Mouse (Mus musculus) forebrain, embryonic 14.5 days (tissue): Measurements from ENCODE around the gene Tmc3. TPM values are rescaled to one million over a fixed set of nuclear protein-coding genes. Genes with fewer than 3 reads are reported as not detected.

Source experiments
- ATAC-seq: fragments of 200-750 bp; cut with Nextera tagmentation; 2 replicates; pipeline ENCODE4 v1.8.0; 2017; ENCODE audit warnings: mild to moderate bottlenecking, moderate library complexity
- DNase-seq: peaks from one replicate; pipeline ENCODE4 v3.0.0-alpha.2; 2015; ENCODE audit warnings: low spot score
- H3K27ac ChIP-seq: fragments of 300-500 bp; sonication (generic); 2 replicates; pipeline ENCODE4 v1.5.1; 2014; ENCODE audit warnings: low read depth, mild to moderate bottlenecking, control low read depth, low read length, moderate library complexity
- H3K27me3 ChIP-seq: fragments of 300-500 bp; sonication (generic); replicated peaks from 2 replicates; pipeline ENCODE4 v1.6.1; 2014; ENCODE audit warnings: low read length, control low read depth, mixed read lengths; ENCODE audit not compliant: control insufficient read depth, insufficient read depth
- H3K36me3 ChIP-seq: fragments of 300-500 bp; sonication (generic); 2 replicates; pipeline ENCODE4 v1.6.1; 2014; ENCODE audit warnings: low read length, control low read depth; ENCODE audit not compliant: control insufficient read depth, insufficient read depth
- H3K4me1 ChIP-seq: fragments of 300-500 bp; sonication (generic); 2 replicates; pipeline ENCODE4 v1.6.1; 2014; ENCODE audit warnings: antibody characterized with exemption, low read length, control low read depth; ENCODE audit not compliant: control insufficient read depth, insufficient read depth
- H3K4me2 ChIP-seq: fragments of 300-500 bp; sonication (generic); 2 replicates; pipeline ENCODE4 v1.6.1; 2014; ENCODE audit warnings: mild to moderate bottlenecking, control low read depth, low read length
- H3K4me3 ChIP-seq: fragments of 300-500 bp; sonication (generic); 2 replicates; pipeline ENCODE4 v1.5.1; 2014; ENCODE audit warnings: low read depth, low read length, control low read depth
- H3K9ac ChIP-seq: fragments of 300-500 bp; sonication (generic); 2 replicates; pipeline ENCODE4 v1.6.1; 2014; ENCODE audit warnings: mild to moderate bottlenecking, low read length, control low read depth, moderate library complexity
- H3K9me3 ChIP-seq: fragments of 300-500 bp; sonication (generic); replicated peaks from 2 replicates; pipeline ENCODE4 v1.6.1; 2016; ENCODE audit warnings: low read length, control low read depth, mixed read lengths; ENCODE audit not compliant: control insufficient read depth
- WGBS: fragments of 180-500 bp; shearing (Covaris S2); extraction: QIAGEN DNeasy Blood & Tissue Kit; methylation state at CpG from one replicate; pipeline ENCODE4 v1.1.7; 2014; 5-methylcytosine and 5-hydroxymethylcytosine counted together
- polyA plus RNA-seq: library from polyadenylated mRNA; unstranded; fragments of >200 nt; fragmentation: Nextera tagmentation; extraction: Ambion mirVana; gene quantifications from 2 replicates; pipeline ENCODE4 v1.2.1, GENCODE M21; 2014

Gene Tmc3
- polyA plus RNA-seq, 1 experiment from 2014 or later: 0.23 TPM

DNA sequence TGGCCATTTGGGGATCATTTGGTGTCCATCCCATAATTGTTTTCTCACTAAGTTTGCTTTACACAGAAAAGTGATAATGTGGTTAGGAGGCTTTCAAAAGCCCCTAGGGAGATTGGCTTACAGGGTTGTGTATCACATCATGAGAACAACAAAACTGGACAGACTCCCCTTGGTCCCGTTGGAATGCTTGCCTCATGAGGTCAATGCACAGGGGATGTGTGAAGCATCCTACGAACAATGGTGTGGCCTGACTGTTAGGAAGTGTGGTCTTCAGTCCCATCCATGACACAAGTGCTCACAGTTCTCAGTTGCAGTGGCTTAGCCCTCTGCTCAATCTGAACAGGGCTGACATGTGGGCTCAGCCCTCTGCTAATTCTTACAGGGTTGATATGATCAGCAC lies 12.3 kb upstream of the Tmc3 start:
- WGBS: 81% methylated on average over 2 of the region's 2 CpGs
- H3K27me3 ChIP-seq: no peaks in the 10 kb centered on the region
- H3K9ac ChIP-seq: no peak overlapping the region
- no peak for DNase-seq
- H3K36me3 ChIP-seq: no peaks in the 10 kb centered on the region
- H3K4me3 ChIP-seq: no peak overlapping the region
- no peaks in the 10 kb centered on the region for H3K9me3 ChIP-seq
- no peaks in the 10 kb centered on the region for H3K4me1 ChIP-seq
- no peak for ATAC-seq
- H3K27ac ChIP-seq: no peak overlapping the region
- no peak overlapping the region for H3K4me2 ChIP-seq

DNA sequence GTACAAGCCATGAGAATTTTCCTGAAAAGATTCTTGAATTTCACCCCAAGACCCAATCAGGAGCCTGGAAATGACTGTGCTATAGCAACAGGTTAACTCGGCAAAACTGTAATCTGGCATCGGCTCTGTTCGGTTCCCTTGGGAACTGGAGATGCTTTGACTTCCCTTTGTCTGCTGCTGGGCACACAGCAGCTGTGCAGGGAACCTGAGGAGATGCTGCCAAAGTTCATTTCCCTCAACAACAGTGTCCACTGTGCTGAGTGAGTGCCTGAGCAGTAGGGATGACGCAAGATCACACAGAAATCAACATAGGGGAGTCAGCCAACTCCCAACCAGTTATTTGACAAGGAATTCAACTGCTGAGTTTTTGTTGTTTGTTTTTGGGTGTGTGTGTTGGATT lies 3.8 kb upstream of the Tmc3 start:
- Histone ChIP-seq H3K27me3 (no peaks in the 10 kb centered on the region), H3K9me3 (no peaks in the 10 kb centered on the region), H3K9ac (no peak overlapping the region), H3K4me1 (peaks cover 5% of the 10 kb centered on the region; the same call in 1 of the 2 replicates), H3K36me3 (no peaks in the 10 kb centered on the region), H3K4me2 (no peak overlapping the region), H3K4me3 (no peak overlapping the region), H3K27ac (no peak overlapping the region)
- WGBS: 71% methylated on average over 4 of the region's 4 CpGs
- ATAC-seq (no peak), DNase-seq (peak; percentile 65)

DNA sequence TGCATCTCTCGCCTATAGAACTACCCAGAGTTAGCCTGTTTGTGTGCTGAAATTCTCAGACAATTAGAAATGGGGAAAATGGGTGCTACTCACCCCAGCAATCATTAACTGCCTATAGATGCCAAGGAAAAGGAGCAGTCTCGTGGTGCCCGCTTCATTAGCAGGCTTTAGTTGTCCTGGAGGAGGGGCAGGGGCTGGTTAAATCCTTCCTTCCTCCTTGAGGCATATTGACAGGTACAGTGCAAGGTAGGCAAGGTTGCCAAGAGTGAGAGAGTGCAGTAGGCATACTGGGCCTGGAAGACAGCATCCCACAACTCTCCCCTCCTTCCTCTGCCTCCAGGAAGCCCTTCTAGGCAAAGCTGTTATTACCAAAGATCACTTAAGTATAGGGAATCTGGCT lies 9.3 kb downstream of the Tmc3 start:
- Histone ChIP-seq H3K27me3 (no peaks in the 10 kb centered on the region), H3K27ac (no peak overlapping the region), H3K4me2 (no peak overlapping the region), H3K9me3 (no peaks in the 10 kb centered on the region), H3K36me3 (no peaks in the 10 kb centered on the region), H3K4me3 (no peak overlapping the region), H3K4me1 (no peaks in the 10 kb centered on the region), H3K9ac (no peak overlapping the region)
- DNase-seq (no peak), ATAC-seq (no peak)
- 66% methylated on average over 3 of the region's 3 CpGs for WGBS

DNA sequence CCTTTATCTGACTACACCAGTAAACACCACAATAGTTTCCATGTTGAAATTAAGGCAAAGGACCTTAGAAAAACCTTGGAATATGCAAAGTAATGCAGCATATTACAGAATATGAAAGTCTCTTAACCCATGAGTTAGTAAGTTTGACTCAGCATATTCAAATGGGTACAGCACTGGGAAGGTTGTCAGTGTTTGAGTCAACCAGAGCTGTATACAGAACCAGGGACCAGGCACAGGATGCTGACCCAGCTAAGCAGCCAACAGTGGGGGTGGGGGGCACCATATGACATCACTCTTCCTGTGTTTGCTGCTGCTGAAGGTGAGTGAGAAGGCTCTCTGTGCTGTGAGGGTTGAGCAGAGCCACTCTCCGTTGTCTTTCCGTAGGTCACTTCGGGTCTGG lies 12.3 kb downstream of the Tmc3 start:
- no peak for DNase-seq
- H3K27me3 ChIP-seq: no peaks in the 10 kb centered on the region
- no peak overlapping the region for H3K4me3 ChIP-seq
- WGBS: 91% methylated on average over 3 of the region's 3 CpGs
- no peaks in the 10 kb centered on the region for H3K9me3 ChIP-seq
- no peak overlapping the region for H3K27ac ChIP-seq
- H3K36me3 ChIP-seq: no peaks in the 10 kb centered on the region
- no peak overlapping the region for H3K4me2 ChIP-seq
- no peak for ATAC-seq
- no peak overlapping the region for H3K9ac ChIP-seq
- no peaks in the 10 kb centered on the region for H3K4me1 ChIP-seq

DNA sequence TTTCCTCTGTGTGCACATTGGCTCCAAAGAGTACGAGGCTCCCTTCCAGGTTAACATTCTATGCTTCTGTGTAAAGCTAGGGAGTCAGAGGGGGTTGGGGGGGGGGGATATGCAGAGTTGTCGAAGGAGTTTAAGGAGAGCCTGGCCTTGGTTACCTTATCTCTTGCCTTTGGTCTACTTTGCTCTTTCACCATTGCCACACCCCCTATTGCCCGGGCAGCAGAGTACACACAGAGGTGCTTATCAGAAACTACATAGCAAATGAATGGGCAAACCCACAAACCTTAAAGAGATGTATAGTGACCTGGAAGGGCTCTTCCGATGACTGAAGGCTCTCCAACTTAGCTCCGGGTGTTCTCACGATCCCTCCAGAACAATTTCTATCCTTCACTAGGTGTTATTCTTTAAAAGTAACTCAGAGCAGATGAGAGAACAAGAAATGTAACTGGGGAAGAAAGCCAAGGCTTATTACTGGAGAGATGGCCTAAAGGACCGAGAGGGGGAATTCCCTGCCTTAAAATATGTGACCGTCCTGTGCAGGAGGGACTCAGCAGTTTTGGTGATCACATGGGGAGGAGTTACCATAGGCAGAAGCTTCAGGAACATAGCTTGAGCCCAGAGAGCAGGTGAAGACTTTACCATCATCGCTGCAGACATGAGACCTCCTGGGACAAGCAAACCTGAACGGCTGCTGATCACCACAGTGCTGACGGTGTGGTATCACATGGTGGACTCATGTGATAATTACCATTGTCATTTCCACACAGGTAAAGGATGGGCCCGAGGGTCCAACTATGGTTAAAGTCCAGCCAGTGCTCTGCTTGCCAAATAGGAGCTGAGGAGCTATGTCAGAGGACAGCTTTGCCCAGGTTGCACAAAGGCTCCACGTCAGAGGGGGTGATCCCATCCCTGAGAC lies 14.5 kb downstream of the Tmc3 start:
- no peaks in the 10 kb centered on the region for H3K9me3 ChIP-seq
- H3K4me1 ChIP-seq: no peaks in the 10 kb centered on the region
- ATAC-seq (no peak; the same call in 1 of the 2 replicates), DNase-seq (no peak)
- no peak overlapping the region for H3K4me3 ChIP-seq
- H3K27me3 ChIP-seq: no peaks in the 10 kb centered on the region
- 89% methylated on average over 13 of the region's 13 CpGs for WGBS
- H3K4me2 ChIP-seq: no peak overlapping the region
- H3K36me3 ChIP-seq: no peaks in the 10 kb centered on the region
- H3K9ac ChIP-seq: no peak overlapping the region
- H3K27ac ChIP-seq: no peak overlapping the region

DNA sequence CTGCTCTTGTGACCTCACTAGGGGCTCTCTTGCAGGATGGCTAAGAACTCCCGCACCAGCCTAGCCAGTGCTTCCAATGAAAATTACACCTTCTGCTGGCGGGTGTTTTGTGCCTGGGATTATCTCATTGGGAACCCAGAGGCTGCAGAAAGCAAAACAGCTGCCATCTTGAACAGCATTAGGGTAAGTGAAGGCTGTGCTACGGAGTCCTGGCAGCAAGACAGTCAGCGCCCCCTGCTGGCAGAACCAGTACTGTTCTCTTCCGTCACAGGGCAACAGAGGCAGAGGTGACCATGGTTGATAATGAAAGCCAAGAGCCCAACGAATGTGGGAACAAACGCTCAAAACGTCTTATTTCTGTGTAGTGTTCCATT lies 15.2 kb downstream of the Tmc3 start:
- H3K9me3 ChIP-seq: no peaks in the 10 kb centered on the region
- no peak overlapping the region for H3K4me2 ChIP-seq
- H3K27ac ChIP-seq: no peak overlapping the region
- H3K36me3 ChIP-seq: no peaks in the 10 kb centered on the region
- no peaks in the 10 kb centered on the region for H3K4me1 ChIP-seq
- H3K27me3 ChIP-seq: no peaks in the 10 kb centered on the region
- peak; percentile 45 for DNase-seq
- WGBS: 56% methylated on average over 8 of the region's 8 CpGs
- H3K9ac ChIP-seq: no peak overlapping the region
- no peak overlapping the region for H3K4me3 ChIP-seq
- peak; percentile 55 for ATAC-seq

DNA sequence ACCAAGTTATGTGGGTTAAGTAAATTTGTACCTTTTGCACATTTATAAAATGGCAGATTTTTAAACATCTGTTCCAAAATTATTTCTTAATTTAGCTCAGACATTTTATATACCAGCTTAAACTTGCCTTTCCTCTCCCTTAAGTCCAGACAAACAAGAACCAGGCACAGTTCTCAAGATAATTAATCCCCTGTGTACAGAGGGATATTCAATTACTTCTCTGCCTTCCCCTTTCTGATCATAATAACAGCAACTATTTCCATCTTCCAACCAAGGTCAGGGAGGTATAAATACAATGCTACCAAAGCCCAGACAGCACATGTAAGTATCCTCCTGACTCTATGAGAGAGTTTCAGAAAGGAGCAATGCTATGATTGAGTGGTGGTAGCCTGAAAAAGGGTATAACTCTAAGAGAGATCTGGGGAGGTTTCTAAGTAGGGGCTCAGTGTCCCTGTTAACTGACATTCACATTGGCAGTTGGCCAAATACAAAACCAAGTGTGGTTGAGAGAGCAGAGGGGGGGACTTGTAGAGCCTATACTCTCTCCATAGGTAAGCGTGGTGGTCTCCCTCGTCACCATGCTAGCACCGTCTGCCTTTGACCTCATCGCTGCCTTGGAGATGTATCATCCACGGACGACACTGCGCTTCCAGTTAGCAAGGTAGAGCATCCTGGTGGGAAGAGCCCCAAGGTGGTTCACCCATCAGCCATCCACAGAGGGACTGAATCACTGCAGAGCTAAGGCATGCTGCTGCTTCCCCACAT lies 19.6 kb downstream of the Tmc3 start:
- H3K27me3 ChIP-seq: no peaks in the 10 kb centered on the region

DNA sequence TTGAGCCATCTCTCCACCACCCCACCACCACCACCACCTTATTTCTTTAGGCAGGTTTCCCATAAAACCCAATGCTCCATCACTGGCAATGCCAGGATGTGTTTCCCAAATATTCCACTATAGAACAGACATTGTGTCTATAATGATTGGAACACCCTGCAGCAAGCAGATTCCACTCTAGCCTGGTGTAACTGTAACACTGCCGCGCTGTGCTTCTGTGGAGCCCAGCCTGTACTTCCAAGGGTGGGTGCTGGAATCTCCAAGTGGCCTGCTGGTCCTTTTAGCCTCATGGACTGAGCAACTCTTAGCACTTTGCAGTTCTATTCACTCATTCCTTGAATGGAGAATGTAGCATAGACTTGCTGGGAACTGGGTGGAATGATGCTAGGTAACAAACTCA lies 22.1 kb downstream of the Tmc3 start:
- H3K27ac ChIP-seq: no peak overlapping the region
- H3K9ac ChIP-seq: no peak overlapping the region
- no peak overlapping the region for H3K4me2 ChIP-seq
- DNase-seq: no peak
- no peaks in the 10 kb centered on the region for H3K36me3 ChIP-seq
- H3K27me3 ChIP-seq: no peaks in the 10 kb centered on the region
- H3K4me1 ChIP-seq: no peaks in the 10 kb centered on the region
- no peak overlapping the region for H3K4me3 ChIP-seq
- ATAC-seq: no peak
- 100% methylated on average over 2 of the region's 2 CpGs for WGBS
- H3K9me3 ChIP-seq: no peaks in the 10 kb centered on the region

More for the DNA sequence above, 19.6 kb downstream of the Tmc3 start:
- no peak overlapping the region for H3K4me3 ChIP-seq
- DNase-seq (no peak), ATAC-seq (no peak)
- H3K27ac ChIP-seq: no peak overlapping the region
- no peaks in the 10 kb centered on the region for H3K36me3 ChIP-seq
- H3K4me1 ChIP-seq: no peaks in the 10 kb centered on the region
- no peaks in the 10 kb centered on the region for H3K9me3 ChIP-seq
- no peak overlapping the region for H3K9ac ChIP-seq
- no peak overlapping the region for H3K4me2 ChIP-seq
- WGBS: 87% methylated on average over 7 of the region's 7 CpGs

DNA sequence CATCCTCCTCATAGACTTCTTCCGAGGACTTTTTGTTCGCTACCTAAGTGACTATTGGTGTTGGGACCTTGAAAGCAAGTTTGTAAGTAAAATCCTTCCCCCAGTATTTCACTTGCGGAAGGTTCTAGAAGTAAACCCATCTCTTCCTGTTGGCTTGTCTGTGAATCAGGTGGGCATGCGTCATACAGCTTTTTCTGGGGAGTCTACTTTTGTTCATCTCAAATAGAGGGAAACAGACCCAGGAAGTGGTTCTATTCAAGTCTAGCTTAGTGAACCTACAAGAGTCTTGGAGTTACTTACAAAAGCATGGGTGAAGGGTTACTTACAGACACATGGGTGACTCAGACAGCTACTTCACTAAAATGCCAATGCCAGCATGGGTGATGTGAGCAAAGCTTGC lies 25.2 kb downstream of the Tmc3 start:
- DNase-seq (no peak), ATAC-seq (no peak)
- Histone ChIP-seq H3K4me1 (no peaks in the 10 kb centered on the region), H3K27me3 (no peaks in the 10 kb centered on the region), H3K27ac (no peak overlapping the region), H3K4me3 (no peak overlapping the region), H3K4me2 (no peak overlapping the region), H3K36me3 (no peaks in the 10 kb centered on the region), H3K9me3 (no peaks in the 10 kb centered on the region), H3K9ac (no peak overlapping the region)
- WGBS: 91% methylated on average over 4 of the region's 4 CpGs
